Mouse (Mus musculus): ENCODE data around the gene Sephs2. TPM values are rescaled to one million over a fixed set of nuclear protein-coding genes. Genes with fewer than 3 reads are reported as not detected.
"Not testable (repeated sequence)": the region's sequence is repeated elsewhere in the genome, so short reads cannot be mapped to it uniquely, and the experiment has no call there.

Gene Sephs2
- total RNA-seq, 2 experiments from 2014 or later, result 36.1 to 37.2 TPM

DNA sequence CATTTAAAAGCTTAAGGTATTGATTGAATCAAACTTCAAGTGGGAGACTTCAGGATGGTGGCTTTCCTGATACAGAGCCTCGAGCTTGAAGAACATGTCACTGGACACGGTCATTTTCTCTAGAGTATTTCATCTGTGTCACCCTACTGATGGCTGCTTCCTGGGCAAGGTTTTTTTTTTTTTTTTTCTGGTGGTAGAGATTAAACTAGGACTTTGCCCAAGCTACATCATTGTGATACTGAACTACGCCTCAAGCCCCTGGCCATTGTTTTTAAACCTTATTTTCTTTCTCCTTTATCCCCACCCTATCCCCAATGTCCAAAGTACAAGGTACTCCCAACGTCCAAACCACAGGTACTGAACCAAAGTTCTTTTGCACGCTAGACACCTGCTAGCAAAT lies 3.2 kb downstream of the Sephs2 start:
- DNase-seq, result no peak

DNA sequence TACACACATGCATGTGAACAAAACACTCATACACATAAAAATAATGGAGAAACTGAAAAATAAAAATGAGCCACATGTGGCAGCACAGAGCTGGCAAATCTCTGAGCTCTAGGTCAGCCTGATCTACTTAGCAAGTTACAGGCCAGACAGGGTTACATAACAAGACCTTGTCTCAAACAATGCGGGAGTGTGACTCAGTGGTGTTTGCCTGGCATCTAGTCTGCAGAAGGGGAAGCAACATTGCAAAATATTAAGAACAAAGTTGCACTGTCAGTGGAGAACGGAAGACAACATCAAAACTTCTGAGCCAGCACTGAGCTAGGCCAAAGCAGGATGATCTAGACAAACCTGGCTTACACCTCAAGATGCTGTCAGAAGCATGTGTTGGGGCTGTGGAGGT lies 3.6 kb downstream of the Sephs2 start:
- no peak for DNase-seq

DNA sequence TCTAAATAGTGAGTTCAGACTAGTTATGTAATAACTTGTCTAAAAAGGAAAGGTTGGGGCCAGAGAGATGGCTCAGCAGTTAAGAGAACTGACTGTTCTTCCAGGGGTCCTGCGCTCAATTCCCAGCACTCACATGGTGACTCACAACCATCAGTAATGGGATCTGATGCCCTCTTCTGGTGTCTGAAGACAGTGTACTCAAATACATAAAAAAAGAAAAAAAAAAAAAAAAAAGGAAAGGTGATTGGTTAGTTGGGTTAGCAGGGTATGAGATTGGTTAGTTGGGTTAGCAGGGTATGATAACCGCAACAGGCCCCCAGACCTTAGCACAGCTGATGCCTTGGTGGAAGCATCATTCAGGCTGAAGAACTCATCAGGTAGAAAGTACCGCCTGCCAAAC lies 10.3 kb downstream of the Sephs2 start:
- DNase-seq, result no peak

DNA sequence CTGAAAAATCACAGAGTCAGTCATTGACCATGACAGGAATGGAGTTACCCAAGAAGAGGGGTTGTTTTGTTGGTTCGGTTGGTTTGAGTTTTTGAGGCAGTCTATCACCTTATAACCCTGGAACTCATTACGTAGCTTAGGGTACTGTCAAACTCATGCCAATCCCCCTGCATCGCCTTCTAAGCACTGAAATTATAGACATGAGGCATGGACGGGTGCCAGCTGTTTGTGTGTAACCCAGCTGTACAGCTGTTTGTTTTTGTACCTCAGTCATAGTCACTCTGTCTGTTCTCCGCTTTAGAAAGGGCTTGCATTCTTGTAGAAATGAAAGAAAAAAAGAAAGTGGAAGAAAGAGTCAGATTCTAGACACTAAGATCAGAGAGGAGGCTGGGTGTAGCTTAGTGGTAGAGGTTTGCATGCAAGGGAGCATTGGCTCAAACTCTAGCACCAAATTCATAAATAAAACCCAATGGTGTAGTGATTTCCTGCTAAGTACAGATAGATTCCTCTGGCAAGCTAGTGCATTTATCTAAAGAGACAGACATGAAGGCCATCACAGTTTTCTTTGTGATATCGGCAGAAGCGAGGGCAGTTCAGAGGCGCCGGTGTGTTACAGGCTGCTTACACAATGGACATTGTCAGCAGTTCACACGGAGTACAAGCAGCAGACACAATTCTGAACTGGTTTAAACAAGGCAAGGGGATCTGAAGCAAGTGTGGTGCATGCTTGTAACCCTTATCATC lies 11.5 kb downstream of the Sephs2 start:
- DNase-seq, result no peak

DNA sequence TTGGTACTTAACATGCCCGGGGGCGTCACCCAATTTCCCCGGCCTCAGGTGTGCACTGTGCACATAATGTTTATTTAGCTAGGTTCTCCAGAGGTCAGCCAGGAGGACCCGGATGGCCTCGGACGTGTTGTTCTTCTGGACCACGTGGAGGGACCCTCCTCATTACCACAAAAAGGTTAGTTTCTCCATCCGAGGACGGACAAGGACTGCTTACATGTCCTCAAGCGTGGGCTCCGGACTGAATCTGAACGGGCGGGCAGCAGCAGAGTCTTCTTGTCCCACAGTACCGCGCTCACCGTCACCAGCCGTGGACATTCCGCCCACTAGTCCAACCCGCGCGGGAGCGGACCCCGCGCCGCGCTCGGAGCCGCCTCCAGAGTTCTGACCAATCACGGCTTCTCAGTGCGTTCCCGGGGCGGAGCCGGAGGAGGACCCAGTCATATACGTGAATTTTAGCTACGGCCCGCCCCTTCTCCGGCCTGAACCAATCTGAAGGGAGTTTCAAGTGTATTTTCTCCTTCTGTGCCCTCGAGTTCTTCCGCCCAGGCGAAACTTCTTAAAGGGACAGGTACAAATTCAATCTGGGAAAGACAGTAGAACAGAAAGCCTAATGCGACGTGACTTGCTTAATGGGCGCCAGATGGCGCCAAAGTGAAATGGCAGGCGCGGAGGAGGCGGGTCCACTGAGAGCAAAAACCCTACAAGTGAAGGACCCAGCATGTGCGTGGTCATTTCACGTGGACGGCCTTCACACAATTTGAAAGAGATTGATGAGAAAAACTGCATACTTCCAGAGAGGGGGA lies 13.3 kb downstream of the Sephs2 start, which contains the start of gene Dctpp1:
Dctpp1 (minus strand) TSS at position 401 of the 803 bp plus-strand sequence.
- DNase-seq, result peak; percentile 96 to 97

DNA sequence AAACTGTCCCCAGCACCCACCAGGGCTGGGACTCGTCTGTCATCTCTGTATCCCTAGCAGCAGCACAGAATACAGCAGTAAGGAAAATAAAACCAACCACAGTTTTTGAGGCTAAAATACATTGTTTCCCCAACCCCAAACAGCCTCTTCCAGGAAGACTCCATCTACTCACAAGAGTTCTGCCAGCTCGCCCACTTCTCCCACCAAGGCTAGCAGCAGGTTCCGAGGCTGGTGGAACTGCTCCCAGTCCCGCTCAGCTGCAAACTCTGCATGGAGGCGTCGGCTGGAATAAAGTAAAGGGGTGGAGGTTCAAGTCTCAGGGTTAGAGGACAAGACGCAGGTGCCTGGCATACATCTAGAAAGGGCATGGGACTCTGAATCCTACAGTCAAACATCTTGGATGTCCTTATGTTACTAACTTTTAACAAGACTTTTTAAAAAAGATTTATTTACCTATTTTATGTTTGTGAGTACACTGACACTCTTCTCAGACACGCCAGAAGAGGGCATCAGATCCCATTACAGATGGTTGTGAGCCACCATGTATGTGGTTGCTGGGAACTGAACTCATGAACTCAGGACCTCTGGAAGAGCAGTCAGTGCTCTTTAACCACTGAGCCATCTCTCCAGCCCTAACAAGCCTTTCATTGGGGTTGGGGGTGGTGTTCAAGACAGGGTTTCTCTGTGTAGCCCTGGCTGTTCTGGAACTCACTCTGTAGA lies 14.5 kb downstream of the Sephs2 start:
- DNase-seq, result no peak

DNA sequence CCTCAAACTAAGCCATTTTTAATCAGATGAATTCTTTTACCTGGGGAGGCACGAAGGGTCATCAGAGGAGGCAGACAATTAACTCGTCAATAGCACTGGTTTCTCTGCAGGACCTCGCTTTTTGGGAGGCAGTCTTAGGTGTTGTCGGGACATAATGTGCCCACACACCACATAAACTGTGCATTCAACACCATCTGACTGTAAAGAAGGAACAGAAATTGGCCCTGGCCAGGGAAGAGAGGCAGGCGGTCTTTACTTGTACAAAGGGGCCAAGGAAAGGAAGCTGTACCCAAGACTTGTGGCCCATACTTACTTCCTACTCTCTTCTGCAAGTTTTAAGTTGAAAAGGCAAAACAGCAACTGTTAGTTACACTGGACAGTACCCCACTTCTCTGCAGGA lies 17.3 kb downstream of the Sephs2 start:
- DNase-seq, result no peak

DNA sequence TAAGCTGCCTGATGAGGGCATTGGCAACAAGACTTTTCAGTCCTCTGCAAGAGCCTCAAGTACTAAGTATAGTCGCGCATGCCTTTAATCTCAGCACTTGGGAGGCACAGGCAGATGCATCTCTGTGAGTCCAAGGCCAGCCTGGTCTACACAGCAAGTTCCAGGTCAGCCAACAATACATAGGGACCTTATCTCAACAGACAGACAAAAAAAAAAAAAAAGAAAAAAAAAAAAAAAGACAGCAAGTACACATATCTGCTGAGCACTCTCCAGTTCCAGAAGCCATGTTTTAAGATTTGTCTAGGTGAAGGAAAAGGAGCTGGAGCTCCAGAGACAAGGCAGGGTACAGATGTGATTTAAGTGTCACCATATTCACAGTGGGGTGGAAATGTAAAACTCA lies 17.9 kb downstream of the Sephs2 start:
- DNase-seq, result no peak

DNA sequence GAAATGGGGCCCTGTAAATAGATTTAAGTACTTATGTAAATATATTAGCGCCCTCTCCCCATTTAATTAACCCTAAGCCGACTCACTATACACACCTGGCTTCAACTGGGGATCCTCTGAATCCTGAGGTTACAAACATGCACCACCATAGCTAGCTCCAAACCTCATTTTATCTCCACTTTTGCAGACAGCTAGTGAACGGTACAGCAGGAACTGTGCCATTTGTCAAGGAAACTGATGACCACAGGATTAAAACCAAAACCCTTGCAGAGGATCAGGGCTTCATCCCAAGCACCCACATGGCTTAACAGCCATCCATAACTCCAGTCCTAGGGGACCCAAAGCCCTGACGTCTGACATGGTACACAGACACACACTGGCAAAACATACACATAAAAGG lies 18.8 kb downstream of the Sephs2 start:
- no peak for DNase-seq

DNA sequence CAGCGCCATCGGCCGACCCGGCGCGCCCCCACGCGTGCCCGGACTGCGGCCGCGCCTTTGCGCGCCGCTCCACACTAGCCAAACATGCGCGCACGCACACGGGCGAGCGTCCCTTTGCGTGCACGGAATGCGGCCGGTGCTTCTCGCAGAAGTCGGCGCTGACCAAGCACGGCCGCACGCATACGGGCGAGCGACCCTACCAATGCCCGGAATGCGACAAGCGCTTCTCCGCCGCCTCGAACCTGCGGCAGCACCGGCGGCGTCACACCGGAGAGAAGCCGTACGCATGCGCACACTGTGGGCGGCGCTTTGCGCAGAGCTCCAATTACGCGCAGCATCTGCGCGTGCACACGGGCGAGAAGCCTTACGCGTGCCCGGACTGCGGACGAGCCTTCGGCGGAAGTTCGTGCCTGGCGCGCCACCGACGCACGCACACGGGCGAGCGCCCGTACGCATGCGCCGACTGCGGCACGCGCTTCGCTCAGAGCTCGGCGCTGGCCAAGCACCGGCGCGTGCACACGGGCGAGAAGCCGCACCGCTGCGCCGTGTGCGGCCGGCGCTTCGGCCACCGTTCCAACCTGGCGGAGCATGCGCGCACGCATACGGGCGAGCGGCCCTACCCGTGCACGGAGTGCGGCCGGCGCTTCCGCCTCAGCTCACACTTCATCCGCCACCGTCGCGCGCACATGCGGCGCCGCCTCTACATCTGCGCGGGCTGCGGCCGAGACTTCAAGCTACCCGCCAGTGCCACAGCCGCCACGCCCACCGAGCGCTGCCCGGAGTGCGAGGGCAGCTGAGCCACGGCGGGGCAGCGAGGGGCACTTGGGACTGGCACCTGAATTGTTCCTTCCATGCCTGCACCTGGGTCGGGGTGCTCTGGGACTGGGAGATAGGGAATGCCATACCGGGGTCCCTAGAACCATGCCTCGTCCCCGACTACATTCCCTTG lies 19.8 kb downstream of the Sephs2 start:
- DNase-seq, result peak; percentile 95

DNA sequence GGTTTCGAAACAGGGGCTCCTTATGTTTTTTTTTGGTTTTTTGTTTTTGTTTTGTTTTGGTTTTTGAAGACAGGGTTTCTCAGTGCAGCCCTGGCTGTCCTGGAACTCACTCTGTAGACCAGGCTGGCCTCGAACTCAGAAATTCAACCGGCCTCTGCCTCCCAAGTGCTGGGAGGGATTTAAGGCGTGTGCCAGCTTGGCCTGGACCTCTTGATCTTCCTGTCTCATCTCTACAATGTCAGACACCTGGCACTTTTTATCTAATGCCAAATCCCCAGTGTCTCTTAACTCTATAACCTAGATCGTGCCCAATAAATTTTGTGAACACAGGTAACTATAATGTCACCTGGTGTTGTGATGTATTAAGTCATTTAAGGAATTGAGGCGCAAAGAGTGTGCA lies 20.5 kb downstream of the Sephs2 start:
- DNase-seq, result no peak

DNA sequence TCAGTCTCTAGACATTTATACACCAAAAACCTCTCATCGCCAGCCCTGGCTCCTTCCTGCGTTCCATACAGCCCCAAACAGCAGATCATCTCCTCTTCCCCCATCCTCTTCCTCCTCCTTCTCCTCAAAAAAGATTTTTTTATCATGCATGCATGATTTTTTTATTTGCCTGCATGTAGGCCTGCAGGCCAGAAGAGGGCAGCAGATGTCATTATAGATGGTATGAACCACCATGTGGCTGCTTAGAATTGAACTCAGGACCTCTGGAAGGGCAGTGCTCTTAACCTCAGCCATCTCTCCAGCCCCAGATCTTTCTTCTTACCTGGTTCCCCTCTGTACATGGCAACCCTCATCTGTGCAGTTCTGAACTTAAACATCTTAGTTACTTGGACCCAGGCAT lies 21.4 kb downstream of the Sephs2 start:
- no peak for DNase-seq

DNA sequence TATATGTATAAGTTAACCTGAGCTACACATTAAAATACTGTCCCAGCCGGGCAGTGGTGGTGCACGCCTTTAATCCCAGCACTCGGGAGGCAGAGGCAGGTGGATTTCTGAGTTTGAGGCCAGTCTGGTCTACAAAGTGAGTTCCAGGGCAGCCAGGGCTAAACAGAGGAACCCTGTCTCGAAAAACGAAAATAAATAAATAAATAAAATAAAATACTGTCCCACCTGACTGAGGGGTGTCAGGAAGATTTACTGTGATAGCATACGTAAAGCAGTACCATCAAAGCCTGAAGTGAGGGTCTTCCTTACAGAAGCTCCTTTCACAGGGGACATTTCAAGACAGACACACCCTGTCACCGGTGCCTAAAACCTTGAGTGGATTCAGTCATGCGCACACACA lies 23.3 kb downstream of the Sephs2 start:
- DNase-seq, result not testable (repeated sequence)

DNA sequence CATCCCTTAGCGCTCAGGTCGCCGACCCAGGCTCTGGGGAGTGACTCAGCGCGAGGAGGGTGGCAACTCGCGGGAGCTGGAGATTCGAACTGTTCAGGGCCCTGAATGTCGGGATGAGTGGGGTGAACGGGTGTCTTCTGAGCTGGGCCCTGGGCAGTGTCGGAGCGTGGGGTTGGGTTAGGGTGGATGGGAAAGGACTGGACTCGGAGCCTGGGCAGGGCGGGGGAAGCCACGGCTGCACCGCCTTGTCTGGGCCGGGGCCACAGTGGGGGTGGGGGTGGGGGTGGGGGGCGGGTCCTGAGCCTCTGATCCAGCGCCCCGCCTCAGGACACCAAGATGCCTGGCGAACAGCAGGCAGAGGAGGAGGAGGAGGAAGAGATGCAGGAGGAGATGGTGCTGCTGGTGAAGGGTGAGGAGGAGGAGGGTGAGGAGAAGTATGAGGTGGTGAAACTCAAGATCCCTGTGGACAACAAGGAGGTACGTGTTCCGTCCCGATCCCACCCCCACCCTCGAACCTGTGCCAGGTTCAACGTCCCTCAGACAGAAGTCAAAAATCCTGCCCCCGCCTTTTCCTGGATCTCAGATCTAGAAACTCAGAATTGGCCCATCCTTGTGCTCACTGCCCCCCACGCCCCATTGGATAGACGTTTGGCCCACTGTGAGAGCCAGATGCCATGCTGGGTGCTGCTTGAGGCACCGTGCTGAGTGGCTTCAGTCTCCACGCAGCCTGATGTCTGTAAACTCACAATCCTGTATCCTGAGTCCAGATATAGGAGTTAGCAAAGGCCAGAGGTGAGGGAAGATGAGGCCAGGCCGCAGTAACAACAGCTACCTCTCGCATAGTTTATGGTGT lies 29.0 kb downstream of the Sephs2 start:
- DNase-seq, result no peak

DNA sequence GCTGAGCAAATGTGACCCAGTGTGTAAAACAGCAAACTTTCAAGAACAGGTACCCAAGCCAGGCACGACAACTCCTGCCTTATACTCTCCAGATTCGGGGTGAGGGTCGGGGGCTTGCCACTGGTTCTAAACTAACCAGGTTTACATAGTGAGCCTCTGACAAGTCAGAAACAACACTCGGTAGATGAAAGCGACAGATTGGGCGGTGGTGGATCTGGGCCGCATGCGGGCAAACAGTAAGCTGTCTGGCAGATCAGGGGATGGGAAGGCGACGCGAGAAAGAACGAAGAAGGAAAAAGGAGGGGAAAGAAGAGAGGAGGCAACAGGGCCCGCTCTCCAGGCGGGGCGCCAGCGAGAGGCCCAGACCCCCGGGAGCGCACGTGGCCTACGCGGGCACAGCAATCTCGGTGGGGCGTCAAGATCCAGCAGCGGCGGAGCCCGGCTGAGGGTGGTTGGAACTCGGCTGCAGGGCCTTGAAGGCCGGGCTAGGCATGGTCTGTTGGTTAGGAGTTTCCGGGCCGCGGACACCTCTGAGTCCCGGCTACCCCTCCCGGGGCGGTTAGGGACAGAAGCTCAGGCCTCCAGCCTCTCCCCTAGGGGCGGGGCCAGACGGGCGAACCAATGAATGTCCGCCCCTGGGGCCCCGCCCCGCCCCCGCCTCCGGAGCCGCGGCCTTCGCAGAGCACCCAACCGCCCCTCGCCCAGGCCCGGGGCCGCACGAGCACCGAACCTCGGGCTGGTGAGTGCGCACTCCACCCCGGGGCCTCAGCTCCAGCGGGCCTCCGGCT lies 29.8 kb downstream of the Sephs2 start, which contains the start of gene Zfp771:
Zfp771 (plus strand) TSS at position 405 of the 788 bp plus-strand sequence.
- DNase-seq, result peak; percentile 92

DNA sequence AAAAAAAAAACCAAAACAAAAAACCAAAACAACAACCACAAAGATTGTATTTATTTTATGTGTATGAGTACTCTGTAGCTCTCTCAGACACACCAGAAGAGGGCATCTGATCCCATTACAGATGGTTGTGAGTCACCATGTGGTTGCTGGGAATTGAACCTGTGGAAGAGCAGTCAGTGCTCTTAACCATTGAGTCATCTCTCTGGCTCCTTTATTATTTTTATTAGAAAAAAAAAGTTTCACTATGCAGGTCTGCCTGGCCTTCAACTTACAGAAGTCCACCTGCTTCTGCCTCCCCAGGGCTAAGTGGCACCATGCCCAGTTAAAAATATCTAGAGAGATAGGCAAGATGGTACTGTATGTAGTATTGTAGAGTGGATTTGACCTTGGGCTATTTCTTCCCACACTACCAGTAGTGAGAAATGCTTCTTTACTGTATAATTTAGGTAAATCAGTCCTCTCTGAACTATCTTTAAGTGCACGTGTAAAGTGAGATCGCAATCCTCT lies 30.4 kb downstream of the Sephs2 start:
- no peak for DNase-seq

DNA sequence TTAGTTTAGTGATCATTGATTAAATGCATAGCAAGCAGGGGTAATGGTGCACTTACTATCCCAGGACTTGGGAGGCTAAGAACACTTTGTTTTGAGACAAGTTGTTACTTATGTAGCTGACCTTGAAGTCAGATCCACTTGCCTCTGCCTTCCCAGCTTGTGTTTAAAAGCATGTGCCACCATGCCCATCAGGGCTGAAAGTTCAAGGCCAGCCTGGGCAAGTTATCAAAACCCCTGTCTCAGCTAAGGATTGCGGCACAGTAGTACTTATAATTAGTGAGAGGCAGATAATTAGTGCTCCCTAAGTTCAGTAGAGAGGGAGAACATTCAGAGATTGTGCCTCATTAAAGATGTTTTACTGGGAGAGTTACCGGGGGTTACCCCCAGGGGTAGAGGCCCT lies 39.1 kb downstream of the Sephs2 start:
- DNase-seq, result no peak

DNA sequence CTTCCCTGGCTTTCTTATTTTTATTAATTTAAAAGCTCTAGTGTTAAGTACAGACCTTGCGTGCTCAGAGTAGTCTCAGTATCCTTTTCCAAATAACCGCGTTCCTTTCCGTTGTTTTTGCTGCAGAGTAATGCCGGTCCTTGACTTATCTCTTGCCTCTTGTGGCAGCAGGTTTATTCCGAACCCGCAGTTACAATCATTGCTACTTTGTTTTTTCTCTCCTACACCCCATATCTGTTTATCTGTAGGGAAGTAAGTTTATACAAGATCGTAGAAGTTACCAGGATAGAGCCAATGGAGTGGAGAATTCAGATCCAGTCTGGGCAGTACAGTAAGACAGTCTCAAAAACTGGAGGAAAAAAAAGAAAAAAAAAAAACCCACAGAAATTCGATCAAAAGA lies 40.1 kb downstream of the Sephs2 start:
- no peak for DNase-seq

DNA sequence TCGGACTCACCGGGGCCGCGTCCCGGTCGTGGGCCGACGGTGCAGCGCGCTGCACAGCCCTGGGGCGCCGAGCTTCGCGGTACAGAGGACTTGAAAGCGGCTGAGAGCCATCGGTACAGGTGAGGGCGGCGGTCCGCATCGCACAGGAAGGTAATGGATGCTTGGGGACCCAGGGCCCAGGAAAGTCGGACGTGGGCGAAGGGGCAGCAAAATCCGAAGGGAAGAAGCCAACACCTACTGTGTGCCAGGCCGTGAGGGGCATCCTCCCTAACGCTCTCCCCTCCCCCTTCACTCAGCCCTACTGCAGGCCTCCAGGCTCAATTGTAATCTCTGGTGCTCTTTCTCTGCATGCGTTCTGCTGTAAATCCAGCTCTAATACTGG lies 40.5 kb downstream of the Sephs2 start:
- DNase-seq, result no peak
